Mouse (Mus musculus) spleen, postnatal 4 days (tissue): ENCODE measurements around the gene Arnt.
A peak's percentile ranks its signal among the peaks of the same experiment; 100 is the strongest.
"Not testable (repeated sequence)": the region's sequence is repeated elsewhere in the genome, so short reads cannot be mapped to it uniquely, and the experiment has no call there.

ENCODE experiments used
- DNase-seq, 2 experiments: peaks; one replicate each; pipeline ENCODE4 v3.0.0; 2022; ENCODE audit warnings: low spot score in 2 of 2

The Arnt gene

DNA sequence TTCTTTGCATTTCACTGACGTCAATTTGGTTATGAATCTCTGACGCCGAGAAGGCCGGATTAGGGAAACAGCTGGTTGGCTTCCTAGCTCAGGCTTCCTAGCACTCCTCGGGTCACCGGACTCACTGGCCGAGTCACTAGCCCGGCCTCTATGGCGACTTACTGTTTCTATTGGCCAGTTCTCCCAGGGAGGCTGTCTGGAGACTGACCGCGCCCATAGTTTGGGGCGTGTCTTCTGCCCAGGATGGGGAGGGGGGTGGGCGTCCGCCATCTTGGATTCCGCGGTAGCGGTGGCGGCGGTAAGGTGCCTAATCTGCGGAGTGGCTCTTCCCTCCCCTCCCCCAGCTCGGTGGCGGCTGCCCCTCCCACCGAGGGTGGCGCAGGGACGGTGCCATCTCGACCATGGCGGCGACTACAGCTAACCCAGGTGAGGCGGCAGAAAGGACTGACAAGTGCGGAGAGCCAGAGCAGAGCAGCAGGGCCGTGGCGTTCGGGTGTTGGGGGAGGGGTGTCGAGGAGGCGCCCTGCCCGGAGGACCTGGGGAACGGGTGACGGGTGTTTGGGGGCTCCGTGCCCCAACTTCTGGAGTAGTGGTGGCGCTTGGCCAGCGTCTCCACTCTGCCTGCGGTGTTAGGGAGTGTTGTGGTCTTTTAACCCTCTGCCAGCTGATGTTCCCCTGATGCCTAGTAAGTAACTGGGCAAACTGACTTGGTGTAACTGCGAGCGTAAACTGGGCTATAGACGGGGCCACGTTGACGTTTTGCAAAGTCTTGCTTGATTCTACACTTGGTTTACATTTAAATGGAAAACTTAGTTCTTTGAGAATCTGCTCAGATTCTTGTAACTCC lies at the start of gene Arnt:
TSS of gene Arnt (plus strand) at position 253 of the 847 bp plus-strand sequence.
- peak; percentile 89 to 92 for DNase-seq

DNA sequence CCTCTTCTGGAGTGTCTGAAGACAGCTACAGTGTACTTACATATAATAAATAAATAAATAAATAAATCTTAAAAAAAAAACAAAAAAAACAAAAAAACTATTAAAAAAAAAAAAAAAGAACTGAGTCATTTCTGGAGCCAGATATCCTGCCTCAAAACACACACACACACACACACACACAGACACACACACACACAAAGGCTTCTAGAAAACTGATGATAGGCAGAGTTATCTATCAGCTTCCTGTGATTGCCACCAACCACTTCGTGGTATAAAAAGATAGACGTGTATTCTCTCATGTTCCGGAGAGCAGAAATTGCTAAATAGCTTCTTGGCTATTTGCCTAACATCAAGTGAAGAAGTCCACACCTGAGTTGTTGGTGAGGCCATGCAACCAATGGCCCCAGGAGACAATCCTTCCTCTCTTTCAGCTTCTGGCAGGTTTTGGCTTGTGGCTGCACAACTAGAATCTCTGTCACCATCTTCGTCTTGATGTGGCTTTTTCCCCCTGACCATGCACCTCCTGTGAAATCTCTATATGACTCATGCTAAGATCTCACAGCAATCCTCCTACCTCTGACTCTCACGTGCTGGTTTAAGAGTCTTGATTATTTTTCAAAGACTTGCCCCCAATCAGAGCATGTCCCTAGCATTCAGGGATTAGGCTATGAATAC lies 48.6 kb upstream of the Arnt start:
- DNase-seq, result peak in 1 of 2 experiments; percentile 20

DNA sequence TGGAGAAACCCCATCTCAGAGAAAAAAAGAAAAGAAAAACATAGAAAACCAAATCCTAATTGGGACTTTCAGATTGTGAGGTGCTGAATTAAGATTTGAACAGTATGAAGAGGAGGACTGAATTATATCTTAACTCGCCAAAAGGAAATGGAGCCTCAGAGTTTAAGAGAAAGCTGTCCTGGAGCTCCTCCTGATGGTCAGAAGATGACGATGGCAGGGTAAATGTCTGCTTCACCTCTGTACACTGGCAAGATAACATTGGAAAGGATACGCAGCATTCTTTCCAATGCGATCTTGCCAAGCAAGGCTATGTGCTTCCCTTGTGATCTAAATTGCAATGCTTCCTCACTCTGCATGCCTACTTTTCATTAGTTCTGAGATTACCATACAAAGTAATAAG lies 39.8 kb upstream of the Arnt start:
- no peak for DNase-seq

DNA sequence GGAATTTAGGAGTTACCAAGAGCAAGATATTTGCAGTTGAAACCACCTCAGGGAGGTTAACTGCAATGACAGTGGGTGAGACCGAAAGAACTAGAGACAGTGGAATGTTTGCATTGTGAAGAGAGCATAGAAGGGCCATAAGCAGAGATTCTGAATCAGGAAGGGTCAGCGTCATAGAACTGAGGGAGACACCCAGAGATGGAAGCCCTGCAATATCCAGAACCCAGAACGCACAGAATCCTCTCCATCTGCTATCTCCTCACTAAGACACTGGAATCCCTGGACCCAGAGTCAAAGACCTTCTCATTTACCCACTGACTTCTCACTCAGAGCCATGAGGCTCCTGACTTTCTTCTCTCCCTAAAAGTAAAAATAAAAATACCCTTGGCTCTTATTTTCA lies 31.4 kb upstream of the Arnt start, which contains the start of gene 4930558C23Rik:
TSS of gene 4930558C23Rik (minus strand) at position 101 of the 400 bp plus-strand sequence.
- DNase-seq, result no peak

DNA sequence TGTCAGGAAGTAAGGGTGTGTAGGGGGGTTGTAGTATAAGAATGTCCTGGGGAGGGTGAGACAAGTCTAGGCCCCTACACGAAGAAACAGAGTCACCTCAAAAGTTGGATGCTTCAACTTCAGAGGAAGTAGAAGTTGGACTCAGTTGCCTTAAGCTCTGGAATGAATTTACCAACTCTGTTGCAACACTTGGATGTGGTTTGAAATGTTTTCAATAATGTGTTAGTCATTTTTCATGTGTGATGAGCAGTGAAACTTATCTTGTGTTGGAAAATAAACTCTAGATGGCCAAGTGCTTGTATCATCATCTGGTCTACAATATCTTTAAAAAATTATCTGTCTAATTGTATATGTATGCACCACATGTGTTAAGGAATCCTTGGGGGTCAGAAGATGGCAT lies 26.5 kb upstream of the Arnt start:
- DNase-seq, result no peak

DNA sequence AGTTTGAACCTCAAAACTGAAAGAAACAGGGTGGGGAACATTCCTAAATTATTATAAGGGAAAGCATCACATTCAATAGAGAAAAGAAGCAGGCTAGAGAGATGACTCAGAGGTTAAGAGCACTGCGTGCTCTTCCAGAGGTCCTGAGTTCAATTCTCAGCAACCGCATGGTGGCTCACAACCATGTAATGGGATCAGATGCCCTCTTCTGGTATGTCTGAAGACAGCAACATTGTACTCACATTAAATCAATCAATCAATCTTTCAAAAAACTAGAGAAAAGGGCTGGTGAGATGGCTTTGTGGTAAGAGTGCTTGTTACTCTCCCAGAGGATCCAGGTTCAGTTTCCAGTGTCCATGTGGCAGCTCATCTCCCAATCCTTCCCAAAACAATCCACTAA lies 25.3 kb upstream of the Arnt start:
- no peak for DNase-seq

DNA sequence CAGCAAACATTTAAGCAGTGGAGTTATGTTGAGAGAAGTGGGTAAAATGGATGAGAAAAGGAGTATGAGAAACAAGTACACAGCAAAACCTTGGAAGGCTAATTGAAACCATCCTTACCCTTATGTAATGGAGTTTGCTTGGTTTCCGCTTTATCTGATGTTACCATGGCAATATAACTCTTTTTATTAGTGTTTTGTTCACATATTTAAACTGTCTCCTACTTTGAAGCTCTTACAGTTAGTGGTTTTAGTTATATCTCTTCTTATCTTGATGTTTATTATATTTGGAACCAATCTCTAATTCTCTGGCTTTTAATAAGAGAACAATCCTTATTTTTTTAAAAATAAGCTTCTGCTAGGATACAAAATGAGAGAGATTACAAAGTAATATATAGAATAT lies 21.9 kb upstream of the Arnt start:
- no peak for DNase-seq

DNA sequence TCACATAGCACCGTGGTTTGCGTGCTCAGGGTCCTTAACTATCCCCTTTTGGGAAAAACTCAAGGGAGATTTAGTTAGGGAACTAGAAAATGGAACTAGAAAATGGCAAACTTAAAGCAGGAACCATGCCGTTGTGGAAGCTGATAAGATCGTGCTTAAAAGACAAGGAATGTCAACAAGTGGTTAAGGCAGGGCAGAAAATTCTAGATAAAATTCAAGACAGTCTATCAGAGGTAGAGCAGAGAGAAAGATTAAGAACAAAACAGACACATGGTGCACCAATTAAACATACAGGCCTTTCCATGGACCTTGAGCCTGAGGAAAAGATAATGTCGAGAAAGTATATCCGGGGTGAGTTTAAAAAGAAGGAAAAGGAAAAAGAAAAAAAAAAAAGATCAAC lies 16.3 kb upstream of the Arnt start:
- DNase-seq, result no peak

DNA sequence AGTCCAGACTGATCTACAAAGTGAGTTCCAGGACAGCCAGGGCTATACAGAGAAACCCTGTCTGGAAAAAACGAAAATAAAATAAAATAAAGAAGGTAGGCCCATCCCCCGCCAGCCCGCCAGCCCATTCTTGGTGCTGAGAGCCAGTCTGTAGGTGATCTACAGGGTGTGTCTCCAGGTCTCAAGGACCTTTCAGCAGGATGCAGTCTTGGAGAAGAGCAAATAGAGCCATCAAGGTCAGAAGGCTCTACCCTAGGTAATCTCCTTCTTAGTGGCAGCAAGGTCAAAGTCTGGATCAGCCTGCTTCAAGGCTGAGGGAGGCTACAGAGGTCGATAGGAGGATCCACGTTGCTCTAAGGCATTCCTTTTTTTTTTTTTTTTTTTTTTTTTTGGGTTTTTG lies 7.7 kb upstream of the Arnt start:
- not testable (repeated sequence) for DNase-seq

DNA sequence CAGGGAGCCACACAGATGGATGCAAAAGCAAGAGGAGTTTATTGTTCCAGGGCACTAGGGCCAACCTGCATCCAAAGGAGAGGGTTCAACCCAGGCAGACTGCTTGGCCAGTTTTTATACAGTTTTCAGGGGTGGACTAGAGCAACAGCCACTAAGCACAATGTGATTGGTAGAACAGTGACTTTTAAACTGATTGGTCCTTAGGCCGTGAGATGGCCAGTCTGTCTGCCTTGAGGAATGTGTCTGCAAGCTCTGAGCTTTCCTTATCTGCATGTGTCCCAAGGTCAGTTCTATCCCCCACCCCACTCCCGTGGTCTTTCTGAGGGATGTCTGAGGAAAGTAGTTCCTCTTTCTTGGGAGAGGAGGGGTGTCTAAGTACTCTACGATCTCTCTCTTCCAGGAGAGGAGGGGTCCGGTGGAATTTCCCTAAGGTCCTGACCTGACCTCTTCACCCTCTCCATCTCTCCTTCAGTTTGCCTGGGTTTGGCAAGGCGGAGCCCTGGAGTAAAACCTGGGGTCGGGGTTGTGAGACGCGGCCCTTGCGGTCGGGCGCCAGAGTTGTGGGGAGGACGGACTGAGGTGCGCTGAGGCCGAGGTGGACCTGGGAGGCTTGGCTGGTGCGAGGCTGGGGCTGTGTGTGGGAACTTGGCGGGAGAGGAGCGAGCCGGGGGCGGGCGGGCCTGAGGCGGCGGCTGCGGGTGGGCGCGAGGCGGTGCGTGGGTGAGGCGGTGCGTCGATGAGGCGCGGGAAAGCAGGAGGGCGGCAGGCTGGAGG lies 6.9 kb upstream of the Arnt start:
- not testable (repeated sequence) for DNase-seq

DNA sequence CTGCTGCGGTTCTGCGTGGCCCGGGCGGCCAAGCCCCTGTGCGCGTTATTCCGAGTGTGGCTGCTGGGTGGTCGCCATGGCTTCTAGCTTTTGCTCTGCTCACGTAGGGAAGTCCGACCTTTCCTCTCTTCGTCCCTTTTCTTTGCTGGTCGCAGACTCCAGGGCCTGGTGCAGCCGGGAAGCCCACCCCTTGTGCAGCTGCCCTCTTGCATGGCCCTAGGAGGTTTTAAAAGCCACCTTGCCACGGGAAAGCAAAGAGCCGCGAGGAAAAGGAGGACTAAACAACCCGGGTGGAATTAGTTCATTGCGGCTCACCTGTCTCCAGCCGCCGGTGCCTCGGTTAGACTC lies 6.3 kb upstream of the Arnt start:
- DNase-seq, result peak in 1 of 2 experiments; percentile 69

DNA sequence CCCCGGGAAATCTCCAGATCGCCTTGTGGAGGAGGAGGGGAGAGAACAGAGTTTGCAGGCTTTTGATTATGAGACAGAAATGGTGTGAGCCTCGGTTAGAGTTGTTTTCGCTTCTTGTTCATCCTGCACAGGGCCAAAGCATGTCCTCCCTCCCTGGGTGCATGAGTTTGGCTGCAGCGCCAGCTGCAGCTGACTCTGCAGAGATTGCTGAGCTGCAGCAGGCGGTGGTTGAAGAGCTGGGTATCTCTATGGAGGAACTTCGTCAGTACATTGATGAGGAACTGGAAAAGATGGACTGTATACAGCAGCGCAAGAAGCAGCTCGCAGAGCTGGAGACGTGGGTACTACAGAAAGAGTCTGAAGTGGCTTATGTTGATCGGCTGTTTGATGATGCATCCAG lies 5.8 kb upstream of the Arnt start:
- not testable (repeated sequence) for DNase-seq

DNA sequence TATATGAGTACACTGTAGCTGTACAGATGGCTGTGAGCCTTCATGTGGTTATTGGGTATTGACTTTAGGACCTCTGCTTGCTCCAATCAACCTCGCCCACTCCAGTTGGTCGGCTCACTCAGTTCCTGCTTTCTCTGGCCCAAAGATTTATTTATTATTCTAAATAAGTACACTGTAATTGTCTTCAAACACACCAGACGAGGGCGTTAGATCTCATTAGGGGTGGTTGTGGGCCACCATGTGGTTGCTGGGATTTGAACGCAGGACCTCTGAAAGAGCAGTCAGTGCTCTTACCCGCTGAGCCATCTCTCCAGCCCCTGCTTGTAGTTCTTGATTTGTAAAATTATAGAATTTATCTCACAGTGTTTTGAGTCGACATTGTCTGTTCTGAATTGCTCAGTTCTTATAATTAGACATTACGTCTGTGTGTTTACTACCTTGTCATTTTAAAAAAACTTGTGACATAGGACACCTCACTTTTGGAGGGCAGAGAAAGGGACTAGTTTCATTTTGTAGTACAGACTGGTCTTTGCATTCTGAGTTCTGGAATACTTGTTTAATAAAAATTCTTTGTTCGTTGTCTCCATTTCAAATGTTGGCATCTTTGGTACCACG lies 780 bp upstream of the Arnt start:
- DNase-seq, result no peak

DNA sequence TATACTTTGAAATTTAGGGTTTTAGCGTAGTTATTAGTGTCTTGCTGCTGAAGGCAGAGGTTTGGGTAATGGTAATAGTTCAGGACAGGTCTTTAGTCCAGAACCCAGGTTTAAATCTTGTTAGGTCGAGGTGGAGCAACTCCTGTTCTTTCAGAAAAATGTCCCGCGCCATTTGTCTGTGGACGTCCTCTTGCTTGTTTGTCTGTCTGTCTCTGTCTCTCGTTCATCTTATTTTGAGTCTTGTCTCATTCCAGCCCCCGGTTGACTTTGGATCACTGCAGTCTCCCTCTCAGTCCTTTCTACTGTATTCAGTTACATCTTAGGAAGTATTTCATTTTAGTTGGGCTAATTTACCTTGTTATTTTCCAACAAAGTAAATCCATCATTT lies 789 bp downstream of the Arnt start:
- no peak for DNase-seq

DNA sequence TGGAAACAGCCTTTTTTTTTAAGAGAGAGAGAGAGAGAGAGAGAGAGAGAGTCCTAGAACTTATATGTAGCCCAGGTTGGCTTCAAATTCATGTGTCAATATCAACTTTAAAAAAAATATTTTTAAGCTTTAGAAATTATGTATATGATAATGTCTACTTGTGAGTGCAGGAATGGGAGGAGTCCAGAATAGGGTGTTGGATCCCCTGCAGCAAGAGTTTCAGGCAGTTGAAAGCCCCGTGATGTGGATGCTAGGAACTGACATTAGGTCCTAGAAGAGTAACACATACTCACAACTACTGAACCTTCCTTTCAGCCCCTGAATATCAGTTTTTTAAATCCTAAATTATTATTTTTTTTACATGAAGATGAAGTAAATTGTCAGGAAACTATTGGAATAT lies 1.4 kb downstream of the Arnt start:
- DNase-seq, result no peak

DNA sequence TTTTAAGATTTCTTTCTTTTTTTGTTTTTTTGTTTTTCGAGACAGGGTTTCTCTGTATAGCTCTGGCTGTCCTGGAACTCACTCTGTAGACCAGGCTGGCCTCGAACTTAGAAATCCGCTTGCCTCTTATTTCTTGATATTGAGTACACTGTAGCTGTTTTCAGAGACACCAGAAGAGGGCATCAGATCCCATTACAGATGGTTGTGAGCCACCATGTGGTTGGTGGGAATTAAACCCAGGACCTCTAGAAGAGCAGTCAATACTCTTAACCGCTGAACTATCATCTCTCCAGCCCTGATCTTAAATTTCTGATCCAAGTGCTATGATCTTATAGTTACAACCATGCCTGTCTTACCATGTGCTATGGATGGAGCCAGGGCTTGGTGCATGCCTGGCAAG lies 4.4 kb downstream of the Arnt start:
- DNase-seq, result not testable (repeated sequence)

DNA sequence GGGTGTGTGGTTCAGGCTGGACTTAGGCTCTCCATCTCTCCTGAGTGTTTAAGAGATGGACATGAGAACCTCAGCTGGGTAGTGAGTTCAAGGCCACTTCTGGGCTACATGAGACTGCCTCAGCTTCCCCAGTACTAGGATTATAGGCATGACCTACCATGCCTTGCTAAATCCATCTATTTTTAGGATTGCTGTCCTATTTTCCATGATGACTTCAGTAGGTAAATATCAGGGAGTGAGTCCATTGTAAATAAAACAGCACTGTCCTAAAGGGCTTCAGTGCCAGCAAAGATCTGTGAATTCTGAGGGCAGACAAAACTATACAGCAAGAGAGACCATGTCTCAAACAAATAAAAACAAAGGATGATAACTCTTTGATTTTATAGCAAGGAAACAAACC lies 5.5 kb downstream of the Arnt start:
- DNase-seq, result no peak

DNA sequence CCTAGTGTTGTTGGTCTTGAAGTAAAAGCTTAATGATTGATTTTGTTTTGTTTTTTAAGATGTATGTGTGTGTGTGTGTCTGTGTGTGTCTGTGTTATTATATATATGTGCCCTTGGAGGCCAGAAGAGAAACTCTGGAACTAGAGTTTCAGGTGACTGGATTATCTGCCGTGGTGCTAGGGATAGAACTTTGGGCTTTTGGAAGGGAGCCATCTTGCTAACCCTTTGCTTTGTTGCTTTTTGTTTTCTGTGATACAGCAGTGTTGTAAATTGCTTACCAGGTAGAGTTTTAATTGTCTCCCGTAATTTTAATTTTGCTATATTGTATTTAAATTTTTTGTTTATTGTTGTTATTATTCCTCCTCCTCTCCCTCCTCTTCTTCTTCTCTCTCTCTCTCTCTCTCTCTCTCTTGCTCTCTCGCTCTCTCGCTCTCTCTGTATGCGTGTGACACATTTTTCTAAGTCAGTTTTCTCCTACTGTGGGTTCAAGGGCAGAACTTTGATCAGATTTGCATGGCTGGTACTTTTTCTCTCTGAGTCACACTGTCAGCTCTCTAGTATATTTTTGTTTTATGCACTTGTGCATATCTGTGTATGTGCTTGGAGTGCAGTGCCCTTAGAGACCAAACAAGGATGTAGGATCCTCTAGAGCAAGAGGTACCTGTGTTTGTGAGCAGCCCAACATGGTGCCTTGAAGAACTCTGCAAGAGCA lies 8.4 kb downstream of the Arnt start:
- no peak for DNase-seq

DNA sequence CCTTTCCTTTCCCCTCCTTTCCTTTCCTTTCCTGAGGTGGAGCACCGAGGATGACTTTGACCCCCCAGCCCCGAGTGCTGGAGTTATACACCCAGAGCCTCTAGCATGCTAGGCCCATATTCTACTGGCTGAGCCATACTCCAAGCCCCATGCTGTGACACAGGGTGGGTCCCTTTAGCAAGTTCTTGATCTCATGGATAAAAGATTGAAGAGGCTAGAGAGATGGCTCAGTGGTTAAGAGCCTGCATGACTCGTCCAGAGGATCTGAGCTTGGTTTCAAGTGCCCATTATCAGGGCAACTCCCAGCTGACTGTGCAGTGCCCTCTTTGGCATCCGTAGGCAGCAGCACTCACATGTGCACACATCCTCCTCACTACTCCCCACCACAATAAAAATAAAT lies 11.1 kb downstream of the Arnt start:
- no peak for DNase-seq

DNA sequence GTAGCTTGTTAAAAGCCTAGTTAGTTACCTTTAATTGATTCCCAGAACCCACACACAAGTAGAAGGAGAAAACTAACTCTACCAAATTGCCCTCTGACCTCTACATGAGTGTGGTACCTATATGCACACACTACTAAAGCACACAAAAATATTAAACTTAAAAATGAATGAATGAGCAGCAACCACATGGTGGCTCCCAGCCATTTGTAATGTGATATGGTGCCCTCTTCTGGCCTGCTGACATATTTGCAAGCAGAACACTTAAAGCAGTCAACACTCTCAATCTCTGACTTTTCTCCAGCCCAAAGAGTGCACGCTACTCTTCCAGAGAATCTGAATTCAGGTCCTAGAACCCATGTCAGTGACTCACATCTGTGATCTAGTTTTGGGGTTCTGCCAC lies 16.2 kb downstream of the Arnt start:
- DNase-seq, result peak; percentile 38 to 71

DNA sequence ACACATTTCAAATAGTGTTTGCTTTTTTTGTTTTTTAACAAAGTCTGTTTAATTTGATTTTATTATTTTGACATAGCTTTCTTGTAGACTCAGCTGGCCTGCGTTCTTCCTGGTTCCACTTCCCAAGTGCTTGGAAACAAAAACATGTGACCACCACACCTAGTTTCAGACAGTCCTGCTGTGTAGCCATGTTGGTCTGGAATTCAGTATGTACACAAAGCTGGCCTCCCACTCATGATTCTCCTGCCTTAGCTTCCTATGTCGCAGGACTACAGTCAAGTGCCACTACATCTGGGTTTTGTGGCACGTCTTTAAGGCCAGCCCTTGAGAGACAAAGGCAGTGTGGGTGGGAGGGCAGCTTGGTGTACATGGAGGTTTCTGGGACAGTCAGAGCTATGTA lies 16.7 kb downstream of the Arnt start:
- no peak for DNase-seq

DNA sequence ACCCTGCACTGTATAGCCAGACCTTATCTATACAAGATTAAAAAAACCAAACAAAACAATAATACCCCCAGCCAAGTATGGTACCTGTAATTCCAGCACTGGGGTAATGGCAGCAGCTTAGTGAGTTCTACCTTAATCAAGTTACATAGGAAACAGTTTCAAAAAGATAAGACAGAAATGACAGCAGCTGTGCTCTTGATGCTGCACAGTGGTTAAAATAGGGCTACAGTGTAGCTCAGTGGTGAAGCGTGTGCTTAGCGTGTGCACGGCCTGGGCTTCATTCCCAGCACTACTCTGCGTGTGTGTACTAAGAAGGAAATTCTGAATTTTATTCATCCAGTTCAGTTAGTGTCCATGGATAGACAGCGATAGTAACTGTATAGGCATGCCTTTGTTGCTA lies 22.2 kb downstream of the Arnt start:
- DNase-seq, result no peak
